Mouse (Mus musculus): ENCODE measurements around the gene Hamp2. TPM values are rescaled to one million over a fixed set of nuclear protein-coding genes. Genes with fewer than 3 reads are reported as not detected.
"Not testable (repeated sequence)": the region's sequence is repeated elsewhere in the genome, so short reads cannot be mapped to it uniquely, and the experiment has no call there.

Gene Hamp2
- not detected in 2 replicates for polyA plus RNA-seq (2016; fragmentation: Nextera tagmentation; extraction: Ambion mirVana)

DNA sequence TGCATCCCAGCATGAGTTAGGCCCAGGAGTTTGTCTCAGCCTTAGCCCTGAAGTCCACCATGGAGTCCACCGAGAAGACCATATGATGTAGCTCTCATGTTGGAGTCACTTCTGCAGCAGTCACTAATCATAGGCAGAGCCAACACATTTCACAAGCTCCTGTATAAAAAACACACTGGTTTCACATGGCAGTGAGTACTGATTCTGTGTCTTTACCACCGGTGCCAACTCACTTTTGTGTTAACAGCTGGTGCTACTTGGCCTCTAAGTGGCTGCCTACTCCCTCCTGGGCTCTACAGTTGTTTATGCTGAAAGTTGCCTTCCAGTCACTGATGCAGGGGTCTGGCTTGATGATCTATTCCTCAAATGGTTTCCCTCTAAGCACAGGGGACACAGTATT is at the start of gene Hamp2:
Gene Hamp2 (minus strand): TSS at position 101 of the 400 bp plus-strand sequence.
- DNase-seq (ENCODE audit: low spot score): not testable (repeated sequence)

GRCm38 (mm10) chr7:30973501-30974289 is 49.2 kb upstream of the Hamp2 start, which contains the start of gene Fam187b:
TSS of gene Fam187b (plus strand) at chr7:30973790.
- H3K4me1 ChIP-seq: peaks cover 12% of the 10 kb centered on the region
- H3K4me3 ChIP-seq: peak within 1 kb of the TSS; percentile 65
- WGBS: under 1% methylated on average over 37 of the region's 37 CpGs
- H3K27me3 ChIP-seq (ENCODE audit: insufficient read depth, poor library complexity, severe bottlenecking): peaks cover 22% of the 10 kb centered on the region
- H3K36me3 ChIP-seq: peaks cover 3% of the 10 kb centered on the region; the same call in 1 of the 2 replicates
- DNase-seq (ENCODE audit: low spot score): peak; percentile 88
- H3K27ac ChIP-seq: peak within 1 kb of the TSS; percentile 81
- no peaks in the 10 kb centered on the region for H3K9me3 ChIP-seq

More for the DNA sequence above, at the start of gene Hamp2:
- not testable (repeated sequence) for H3K36me3 ChIP-seq; H3K27ac ChIP-seq; H3K27me3 ChIP-seq (ENCODE audit: insufficient read depth, poor library complexity, severe bottlenecking); H3K4me3 ChIP-seq; H3K9me3 ChIP-seq; H3K4me1 ChIP-seq
- 70% methylated on average over 2 of the region's 2 CpGs for WGBS

DNA sequence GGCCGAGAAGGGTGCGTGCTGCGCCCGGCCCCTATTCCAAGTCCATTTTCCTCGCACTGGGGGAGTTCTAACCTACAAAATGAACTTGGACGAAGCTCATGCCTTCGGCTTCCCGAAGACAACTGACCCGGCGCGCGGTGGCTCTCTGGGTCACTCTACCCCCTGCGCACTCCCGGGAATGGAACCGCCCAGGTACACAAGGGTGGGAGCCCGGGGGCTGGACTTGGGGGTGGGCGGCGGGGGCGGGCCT is 48.7 kb upstream of the Hamp2 start, which contains the start of gene Lsr:
Gene Lsr (minus strand): TSS at position 214 of the 250 bp plus-strand sequence.
- H3K4me1 ChIP-seq: peaks cover 12% of the 10 kb centered on the region
- peaks cover 3% of the 10 kb centered on the region; the same call in 1 of the 2 replicates for H3K36me3 ChIP-seq
- H3K27ac ChIP-seq: peak within 1 kb of the TSS; percentile 81
- peak within 1 kb of the TSS; percentile 65 for H3K4me3 ChIP-seq
- WGBS: under 1% methylated on average over 19 of the region's 19 CpGs
- H3K9me3 ChIP-seq: no peaks in the 10 kb centered on the region
- no peak for DNase-seq (ENCODE audit: low spot score)
- H3K27me3 ChIP-seq (ENCODE audit: insufficient read depth, poor library complexity, severe bottlenecking): peaks cover 22% of the 10 kb centered on the region

- H3K27ac ChIP-seq: peak overlapping the region; percentile 81
- peaks cover 3% of the 10 kb centered on the region; the same call in 1 of the 2 replicates for H3K36me3 ChIP-seq
- 2% methylated on average over 41 of the region's 41 CpGs for WGBS
- H3K4me1 ChIP-seq: peaks cover 12% of the 10 kb centered on the region
- H3K27me3 ChIP-seq (ENCODE audit: insufficient read depth, poor library complexity, severe bottlenecking): peaks cover 22% of the 10 kb centered on the region
- H3K4me3 ChIP-seq: peak overlapping the region; percentile 65
- no peak for DNase-seq (ENCODE audit: low spot score)
- H3K9me3 ChIP-seq: no peaks in the 10 kb centered on the region
These were observed 48.2 kb upstream of the Hamp2 start for GRCm38 (mm10) chr7:30972426-30973250.

DNA sequence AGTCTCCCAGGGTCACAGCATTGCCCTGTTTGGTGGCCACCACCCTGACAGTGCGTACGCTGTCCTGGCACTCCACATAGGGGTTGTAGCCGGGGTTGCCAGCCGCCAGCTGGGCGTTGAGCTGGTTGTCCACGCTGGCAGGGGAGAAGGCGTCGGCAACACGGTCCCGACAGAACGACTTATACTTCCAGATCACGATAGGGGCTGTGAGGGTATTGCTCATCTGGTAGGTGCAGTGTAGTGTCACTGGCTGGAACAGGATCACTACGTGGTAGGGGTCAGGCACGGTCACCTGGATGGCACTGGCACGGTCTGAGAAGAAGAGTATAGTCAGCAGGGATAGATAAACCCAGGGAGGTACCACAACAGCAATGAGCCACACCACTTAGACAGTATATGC is 47.4 kb upstream of the Hamp2 start:
- Histone ChIP-seq H3K4me1 (peaks cover 12% of the 10 kb centered on the region), H3K36me3 (peaks cover 3% of the 10 kb centered on the region; the same call in 1 of the 2 replicates), H3K4me3 (peak overlapping the region; percentile 65; the same call in 1 of the 2 replicates), H3K9me3 (no peaks in the 10 kb centered on the region), H3K27me3 (ENCODE audit: insufficient read depth, poor library complexity, severe bottlenecking) (peaks cover 22% of the 10 kb centered on the region), H3K27ac (no peak overlapping the region)
- WGBS: 88% methylated on average over 15 of the region's 15 CpGs
- no peak for DNase-seq (ENCODE audit: low spot score)

DNA sequence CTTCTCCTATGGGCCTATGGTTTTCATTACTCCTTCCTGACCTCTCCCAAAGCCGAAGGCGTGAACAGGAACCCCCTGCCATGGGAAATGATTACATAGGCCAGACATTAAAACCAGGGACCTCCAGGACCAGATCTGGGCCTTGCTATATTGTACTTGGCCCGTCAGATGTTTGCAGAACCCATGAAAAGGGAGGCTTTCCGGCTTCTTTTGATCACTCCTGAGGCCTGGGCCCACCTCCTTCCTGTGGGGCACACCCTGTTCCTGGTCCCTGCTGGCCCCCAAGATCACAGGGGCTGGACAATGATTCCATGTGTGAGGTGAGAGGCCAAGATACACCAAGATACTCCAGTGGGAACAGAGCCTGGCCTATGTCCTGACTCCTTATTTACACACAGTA is 44.7 kb upstream of the Hamp2 start:
- Histone ChIP-seq H3K9me3 (no peaks in the 10 kb centered on the region), H3K4me3 (no peak overlapping the region), H3K27ac (no peak overlapping the region), H3K36me3 (peaks cover 3% of the 10 kb centered on the region; the same call in 1 of the 2 replicates), H3K27me3 (ENCODE audit: insufficient read depth, poor library complexity, severe bottlenecking) (peaks cover 22% of the 10 kb centered on the region), H3K4me1 (peaks cover 12% of the 10 kb centered on the region)
- DNase-seq (ENCODE audit: low spot score): no peak
- WGBS: 85% methylated on average over 4 of the region's 4 CpGs

GRCm38 (mm10) chr7:30968611-30969010 is 44.1 kb upstream of the Hamp2 start:
- Histone ChIP-seq H3K4me1 (peaks cover 11% of the 10 kb centered on the region), H3K27ac (no peak overlapping the region), H3K9me3 (no peaks in the 10 kb centered on the region), H3K27me3 (ENCODE audit: insufficient read depth, poor library complexity, severe bottlenecking) (peaks cover 21% of the 10 kb centered on the region), H3K4me3 (no peak overlapping the region), H3K36me3 (peaks cover 3% of the 10 kb centered on the region; the same call in 1 of the 2 replicates)
- DNase-seq (ENCODE audit: low spot score): no peak
- WGBS: 87% methylated on average over 8 of the region's 8 CpGs

- Histone ChIP-seq H3K9me3 (no peaks in the 10 kb centered on the region), H3K4me1 (no peaks in the 10 kb centered on the region), H3K4me3 (no peak overlapping the region), H3K36me3 (peaks cover 5% of the 10 kb centered on the region; the same call in 1 of the 2 replicates), H3K27ac (no peak overlapping the region), H3K27me3 (ENCODE audit: insufficient read depth, poor library complexity, severe bottlenecking) (peaks cover 2% of the 10 kb centered on the region; the same call in 1 of the 2 replicates)
- no peak for DNase-seq (ENCODE audit: low spot score)
- WGBS: 88% methylated on average over 3 of the region's 3 CpGs
These were observed 42.2 kb upstream of the Hamp2 start for GRCm38 (mm10) chr7:30966657-30967056.

- Histone ChIP-seq H3K4me3 (no peak overlapping the region), H3K9me3 (no peaks in the 10 kb centered on the region), H3K36me3 (peaks cover 5% of the 10 kb centered on the region; the same call in 1 of the 2 replicates), H3K27ac (no peak overlapping the region), H3K27me3 (ENCODE audit: insufficient read depth, poor library complexity, severe bottlenecking) (no peaks in the 10 kb centered on the region), H3K4me1 (no peaks in the 10 kb centered on the region)
- no peak for DNase-seq (ENCODE audit: low spot score)
- 89% methylated on average over 14 of the region's 14 CpGs for WGBS
These were observed 41.2 kb upstream of the Hamp2 start for GRCm38 (mm10) chr7:30965677-30966076.

DNA sequence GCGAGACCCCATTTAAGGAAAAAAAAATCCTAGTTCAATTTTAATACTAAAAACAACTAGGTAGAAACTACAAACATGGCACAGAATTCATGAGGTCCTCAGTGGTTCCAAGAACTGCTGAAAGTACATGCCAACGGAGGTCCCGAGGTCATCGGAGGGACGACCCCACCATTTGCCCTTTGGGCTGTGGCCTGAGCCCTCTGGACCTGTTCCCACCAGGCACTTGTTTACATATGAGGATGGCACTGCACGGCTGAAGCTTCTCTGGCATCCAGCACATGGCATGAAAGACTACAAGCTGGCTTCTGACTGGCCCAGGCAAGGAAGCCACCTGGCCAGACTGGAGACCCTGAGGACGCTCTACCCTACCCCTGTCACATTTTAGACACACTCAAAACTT is 39.9 kb upstream of the Hamp2 start:
- H3K4me3 ChIP-seq: no peak overlapping the region
- 83% methylated on average over 7 of the region's 7 CpGs for WGBS
- H3K36me3 ChIP-seq: peaks cover 8% of the 10 kb centered on the region
- H3K27ac ChIP-seq: no peak overlapping the region
- H3K4me1 ChIP-seq: no peaks in the 10 kb centered on the region
- no peaks in the 10 kb centered on the region for H3K27me3 ChIP-seq (ENCODE audit: insufficient read depth, poor library complexity, severe bottlenecking)
- no peaks in the 10 kb centered on the region for H3K9me3 ChIP-seq
- no peak for DNase-seq (ENCODE audit: low spot score)

DNA sequence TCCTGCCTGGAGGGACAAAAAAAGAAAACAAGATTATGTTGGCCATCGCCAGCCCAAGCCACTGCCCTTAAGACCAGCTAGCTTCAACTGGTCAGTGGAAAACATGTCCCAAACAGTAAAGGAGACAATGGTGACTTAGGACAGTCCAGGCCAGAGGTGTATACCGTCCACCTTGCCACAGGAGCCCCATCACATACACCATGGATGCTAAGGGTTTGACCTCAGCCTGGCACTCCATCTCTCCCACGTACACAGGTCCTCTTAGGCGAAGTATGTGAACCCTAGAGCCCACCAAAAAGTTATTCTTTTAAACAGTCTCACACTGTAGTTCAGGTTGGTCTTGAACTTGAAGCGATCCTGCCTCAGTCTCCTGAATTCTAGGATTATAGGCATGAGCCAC is 38.4 kb upstream of the Hamp2 start:
- Histone ChIP-seq H3K4me1 (peaks cover 9% of the 10 kb centered on the region), H3K4me3 (no peak overlapping the region), H3K9me3 (no peaks in the 10 kb centered on the region), H3K36me3 (peaks cover 22% of the 10 kb centered on the region), H3K27me3 (ENCODE audit: insufficient read depth, poor library complexity, severe bottlenecking) (no peaks in the 10 kb centered on the region), H3K27ac (no peak overlapping the region)
- WGBS: 85% methylated on average over 5 of the region's 5 CpGs
- DNase-seq (ENCODE audit: low spot score): no peak

DNA sequence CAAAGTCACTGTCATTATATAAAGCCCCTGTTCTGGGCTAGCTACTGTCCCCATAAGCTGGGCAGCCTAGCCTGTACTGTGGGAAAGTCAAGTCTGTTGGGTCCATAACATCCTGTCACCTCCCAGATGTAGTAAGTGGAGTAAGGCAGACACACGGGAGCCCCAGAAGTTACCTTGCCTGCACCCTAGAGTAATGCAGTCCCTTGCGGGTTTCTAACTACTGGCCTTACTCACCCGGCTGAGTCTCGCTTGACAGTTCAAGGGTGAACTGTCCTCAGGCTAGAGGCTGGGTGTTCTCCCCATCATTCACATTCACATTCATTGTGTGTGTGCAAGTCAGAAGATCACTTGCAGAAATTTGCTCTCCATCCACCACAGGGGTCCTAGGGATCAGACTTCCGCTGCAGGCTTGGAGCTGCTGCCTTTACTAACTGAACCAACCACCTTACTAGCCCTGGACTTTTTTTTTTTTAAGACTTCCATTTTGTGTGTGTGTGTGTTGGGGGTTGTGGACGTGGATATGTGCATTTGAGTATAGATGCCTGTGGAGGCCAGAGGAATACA is 35.4 kb upstream of the Hamp2 start:
- DNase-seq (ENCODE audit: low spot score): no peak
- H3K4me1 ChIP-seq: peaks cover 20% of the 10 kb centered on the region
- no peaks in the 10 kb centered on the region for H3K27me3 ChIP-seq (ENCODE audit: insufficient read depth, poor library complexity, severe bottlenecking)
- no peak overlapping the region for H3K27ac ChIP-seq
- no peak overlapping the region for H3K4me3 ChIP-seq
- no peaks in the 10 kb centered on the region for H3K9me3 ChIP-seq
- WGBS: 89% methylated on average over 6 of the region's 6 CpGs
- peaks cover 26% of the 10 kb centered on the region for H3K36me3 ChIP-seq
